Mouse (Mus musculus): ENCODE data around the gene Phkg2. TPM values are rescaled to one million over a fixed set of nuclear protein-coding genes. Genes with fewer than 3 reads are reported as not detected.
A peak's percentile ranks its signal among the peaks of the same experiment; 100 is the strongest.

Gene Phkg2
- 59.3 and 59.4 TPM in 2 replicates for polyA plus RNA-seq (2015; fragmentation: Nextera tagmentation; extraction: Ambion mirVana)

- Histone ChIP-seq H3K4me1 (replicated peaks) (peaks cover 27% of the 10 kb centered on the region), H3K9me3 (no peaks in the 10 kb centered on the region), H3K27ac (replicated peaks) (peak within 1 kb of the TSS; percentile 79), H3K9ac (peak within 1 kb of the TSS; percentile 90), H3K27me3 (no peaks in the 10 kb centered on the region), H3K36me3 (peaks cover 14% of the 10 kb centered on the region; the same call in 1 of the 2 replicates), H3K4me2 (peak within 1 kb of the TSS; percentile 97), H3K4me3 (peak within 1 kb of the TSS; percentile 92)
- ATAC-seq (ENCODE audit: low FRiP score, low read depth) = peak; percentile 99
- WGBS = 0% methylated on average over 17 of the region's 17 CpGs
These were observed at the start of gene Phkg2 for GRCm38 (mm10) chr7:127572895-127573471. Gene Phkg2, plus strand, starts transcription at chr7:127573340.

- Histone ChIP-seq H3K4me3 (no peak overlapping the region), H3K27ac (replicated peaks) (no peak overlapping the region), H3K4me1 (replicated peaks) (no peaks in the 10 kb centered on the region), H3K27me3 (no peaks in the 10 kb centered on the region), H3K4me2 (no peak overlapping the region), H3K9ac (no peak overlapping the region), H3K36me3 (peaks cover 92% of the 10 kb centered on the region), H3K9me3 (no peaks in the 10 kb centered on the region)
- 97% methylated on average over 3 of the region's 3 CpGs for WGBS
- no peak for ATAC-seq (ENCODE audit: low FRiP score, low read depth)
These were observed 31.5 kb upstream of the Phkg2 start for GRCm38 (mm10) chr7:127541671-127542070.

GRCm38 (mm10) chr7:127549116-127549835 is 23.9 kb upstream of the Phkg2 start:
- 82% methylated on average over 15 of the region's 15 CpGs for WGBS
- no peak overlapping the region for H3K4me3 ChIP-seq
- no peak overlapping the region for H3K27ac ChIP-seq (replicated peaks)
- no peaks in the 10 kb centered on the region for H3K9me3 ChIP-seq
- no peaks in the 10 kb centered on the region for H3K27me3 ChIP-seq
- H3K36me3 ChIP-seq = peaks cover 73% of the 10 kb centered on the region
- no peaks in the 10 kb centered on the region for H3K4me1 ChIP-seq (replicated peaks)
- ATAC-seq (ENCODE audit: low FRiP score, low read depth) = no peak
- no peak overlapping the region for H3K9ac ChIP-seq
- no peak overlapping the region for H3K4me2 ChIP-seq

- ATAC-seq (ENCODE audit: low FRiP score, low read depth) = no peak
- H3K4me1 ChIP-seq (replicated peaks) = no peaks in the 10 kb centered on the region
- H3K27me3 ChIP-seq = no peaks in the 10 kb centered on the region
- no peak overlapping the region for H3K27ac ChIP-seq (replicated peaks)
- peaks cover 77% of the 10 kb centered on the region for H3K36me3 ChIP-seq
- WGBS = over 99% methylated on average over 8 of the region's 8 CpGs
- no peaks in the 10 kb centered on the region for H3K9me3 ChIP-seq
- no peak overlapping the region for H3K4me3 ChIP-seq
- H3K4me2 ChIP-seq = no peak overlapping the region
- H3K9ac ChIP-seq = no peak overlapping the region
These were observed 21.6 kb upstream of the Phkg2 start for GRCm38 (mm10) chr7:127551558-127551957.

GRCm38 (mm10) chr7:127560580-127560979 is 12.6 kb upstream of the Phkg2 start:
- no peaks in the 10 kb centered on the region for H3K4me1 ChIP-seq (replicated peaks)
- WGBS = 92% methylated on average over 11 of the region's 11 CpGs
- no peak for ATAC-seq (ENCODE audit: low FRiP score, low read depth)

GRCm38 (mm10) chr7:127561340-127561858 is 11.7 kb upstream of the Phkg2 start, which contains the start of gene Tmem265:
Gene Tmem265, plus strand, starts transcription at chr7:127561390.
- H3K4me2 ChIP-seq = no peak within 1 kb of the TSS
- H3K9me3 ChIP-seq = no peaks in the 10 kb centered on the region
- H3K27ac ChIP-seq (replicated peaks) = no peak within 1 kb of the TSS
- WGBS = 90% methylated on average over 5 of the region's 5 CpGs
- no peaks in the 10 kb centered on the region for H3K4me1 ChIP-seq (replicated peaks)
- ATAC-seq (ENCODE audit: low FRiP score, low read depth) = no peak
- H3K27me3 ChIP-seq = no peaks in the 10 kb centered on the region
- H3K9ac ChIP-seq = no peak within 1 kb of the TSS
- peaks cover 71% of the 10 kb centered on the region for H3K36me3 ChIP-seq
- H3K4me3 ChIP-seq = no peak within 1 kb of the TSS

More at GRCm38 (mm10) chr7:127560580-127560979, 12.6 kb upstream of the Phkg2 start:
- Histone ChIP-seq H3K9ac (no peak overlapping the region), H3K9me3 (no peaks in the 10 kb centered on the region), H3K4me2 (no peak overlapping the region), H3K27ac (replicated peaks) (no peak overlapping the region), H3K36me3 (peaks cover 73% of the 10 kb centered on the region), H3K4me3 (no peak overlapping the region), H3K27me3 (no peaks in the 10 kb centered on the region)

GRCm38 (mm10) chr7:127564381-127565150 is 8.6 kb upstream of the Phkg2 start:
- ATAC-seq (ENCODE audit: low FRiP score, low read depth) = no peak
- Histone ChIP-seq H3K36me3 (peaks cover 63% of the 10 kb centered on the region), H3K9me3 (no peaks in the 10 kb centered on the region), H3K9ac (no peak overlapping the region), H3K27ac (replicated peaks) (0 out of 2 replicates have a peak overlapping the region, but pooled peaks have one; percentile 42), H3K4me1 (replicated peaks) (no peaks in the 10 kb centered on the region), H3K4me2 (no peak overlapping the region), H3K27me3 (no peaks in the 10 kb centered on the region), H3K4me3 (no peak overlapping the region)
- 62% methylated on average over 6 of the region's 6 CpGs for WGBS

- Histone ChIP-seq H3K36me3 (peaks cover 17% of the 10 kb centered on the region; the same call in 1 of the 2 replicates), H3K27me3 (no peaks in the 10 kb centered on the region), H3K4me3 (peak overlapping the region; percentile 92), H3K9ac (peak overlapping the region; percentile 90), H3K4me1 (replicated peaks) (peaks cover 27% of the 10 kb centered on the region), H3K9me3 (no peaks in the 10 kb centered on the region), H3K27ac (replicated peaks) (peak overlapping the region; percentile 79), H3K4me2 (peak overlapping the region; percentile 97)
- WGBS = 1% methylated on average over 28 of the region's 28 CpGs
- ATAC-seq (ENCODE audit: low FRiP score, low read depth) = peak; percentile 4; the same call in 1 of the 2 replicates
These were observed 416 bp downstream of the Phkg2 start for GRCm38 (mm10) chr7:127573503-127574008.

- no peaks in the 10 kb centered on the region for H3K9me3 ChIP-seq
- H3K27me3 ChIP-seq = no peaks in the 10 kb centered on the region
- peaks cover 27% of the 10 kb centered on the region for H3K4me1 ChIP-seq (replicated peaks)
- H3K4me3 ChIP-seq = peak overlapping the region; percentile 92
- WGBS = 23% methylated on average over 7 of the region's 7 CpGs
- ATAC-seq (ENCODE audit: low FRiP score, low read depth) = no peak
- H3K9ac ChIP-seq = peak overlapping the region; percentile 90
- peak overlapping the region; percentile 97 for H3K4me2 ChIP-seq
- H3K27ac ChIP-seq (replicated peaks) = peak overlapping the region; percentile 79
- H3K36me3 ChIP-seq = peaks cover 12% of the 10 kb centered on the region; the same call in 1 of the 2 replicates
These were observed 975 bp downstream of the Phkg2 start for GRCm38 (mm10) chr7:127574115-127574514.

GRCm38 (mm10) chr7:127583260-127583659 is 10.1 kb downstream of the Phkg2 start:
- Histone ChIP-seq H3K27me3 (no peaks in the 10 kb centered on the region), H3K4me2 (no peak overlapping the region), H3K27ac (replicated peaks) (no peak overlapping the region), H3K9ac (no peak overlapping the region), H3K4me3 (no peak overlapping the region), H3K36me3 (peaks cover 50% of the 10 kb centered on the region), H3K9me3 (no peaks in the 10 kb centered on the region), H3K4me1 (replicated peaks) (peaks cover 10% of the 10 kb centered on the region)
- WGBS = 95% methylated on average over 6 of the region's 6 CpGs
- ATAC-seq (ENCODE audit: low FRiP score, low read depth) = no peak

- no peak for ATAC-seq (ENCODE audit: low FRiP score, low read depth)
- no peak overlapping the region for H3K4me2 ChIP-seq
- peaks cover 39% of the 10 kb centered on the region for H3K36me3 ChIP-seq
- no peaks in the 10 kb centered on the region for H3K27me3 ChIP-seq
- 86% methylated on average over 7 of the region's 7 CpGs for WGBS
- H3K9ac ChIP-seq = no peak overlapping the region
- H3K4me1 ChIP-seq (replicated peaks) = peaks cover 20% of the 10 kb centered on the region
- no peak overlapping the region for H3K4me3 ChIP-seq
- H3K9me3 ChIP-seq = no peaks in the 10 kb centered on the region
- H3K27ac ChIP-seq (replicated peaks) = no peak overlapping the region
These were observed 11.9 kb downstream of the Phkg2 start for GRCm38 (mm10) chr7:127585031-127585430.

Measured in hindbrain, embryonic 15.5 days (tissue).